Mouse (Mus musculus): ENCODE data around the gene Mecom.

GRCm38 (mm10) chr3:30519425-30519824 is 28.4 kb downstream of the Mecom start:
- no peak for TF ChIP-seq POLR2A (IDR thresholded peaks at IDR 0.05; ENCODE audit: low read depth, low read length)
- TF ChIP-seq CTCF (IDR thresholded peaks at IDR 0.05; ENCODE audit: extremely low read depth, insufficient read depth, insufficient read length, insufficient replicate concordance) = no peak
